Mouse (Mus musculus): ENCODE results near the gene Sall4.

Sall4 gene

GRCm38 (mm10) chr2:168767582-168767981, at the start of gene Sall4:
Sall4 (minus strand) TSS chr2:168767943.
- no peak for DNase-seq (ENCODE audit: low read depth)

GRCm38 (mm10) chr2:168813243-168813642, 45.5 kb upstream of the Sall4 start:
- DNase-seq (ENCODE audit: low read depth): no peak

- DNase-seq (ENCODE audit: low read depth): no peak
Observed at GRCm38 (mm10) chr2:168809895-168810294, 42.2 kb upstream of the Sall4 start.

DNA sequence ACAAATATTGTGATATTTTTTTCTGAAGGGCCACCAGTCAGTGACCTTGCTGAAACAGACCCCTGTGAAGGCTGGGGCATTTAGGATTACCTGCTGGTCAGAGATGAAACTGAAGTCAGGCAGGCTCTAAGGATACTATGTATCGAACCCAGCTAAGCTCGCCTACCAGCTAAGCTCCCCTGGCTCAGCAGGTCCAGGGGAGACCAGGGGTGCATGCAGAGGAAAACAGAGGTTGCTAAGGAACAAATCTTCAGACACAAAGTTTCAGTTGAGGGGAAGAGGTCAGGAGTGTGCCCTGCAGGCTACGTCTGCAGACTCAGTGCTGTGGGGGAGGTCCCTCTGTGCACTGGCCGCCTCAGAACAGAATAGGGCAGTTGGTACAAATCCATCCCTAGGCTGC, 39.9 kb upstream of the Sall4 start:
- DNase-seq (ENCODE audit: low read depth): no peak

DNA sequence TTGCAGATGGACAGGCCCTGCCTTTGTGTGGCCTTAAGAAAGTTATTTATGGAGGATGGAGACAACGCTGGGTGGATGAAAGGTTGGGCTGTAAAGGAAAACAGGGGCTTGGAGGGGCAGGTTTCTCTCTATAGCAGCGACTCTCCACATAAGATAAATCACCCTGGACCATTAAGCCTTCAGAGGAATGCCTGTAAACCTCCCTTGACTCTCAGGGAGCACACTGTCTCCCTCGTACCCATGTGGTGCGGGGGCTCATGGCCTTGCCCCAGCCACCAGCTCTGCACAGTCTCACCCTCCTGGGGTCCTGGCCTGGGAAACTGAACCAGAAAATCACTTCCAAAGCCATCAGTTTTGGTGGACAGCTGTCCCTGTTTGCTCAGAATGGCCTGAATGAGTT, 36.1 kb upstream of the Sall4 start:
- no peak for DNase-seq (ENCODE audit: low read depth)

DNA sequence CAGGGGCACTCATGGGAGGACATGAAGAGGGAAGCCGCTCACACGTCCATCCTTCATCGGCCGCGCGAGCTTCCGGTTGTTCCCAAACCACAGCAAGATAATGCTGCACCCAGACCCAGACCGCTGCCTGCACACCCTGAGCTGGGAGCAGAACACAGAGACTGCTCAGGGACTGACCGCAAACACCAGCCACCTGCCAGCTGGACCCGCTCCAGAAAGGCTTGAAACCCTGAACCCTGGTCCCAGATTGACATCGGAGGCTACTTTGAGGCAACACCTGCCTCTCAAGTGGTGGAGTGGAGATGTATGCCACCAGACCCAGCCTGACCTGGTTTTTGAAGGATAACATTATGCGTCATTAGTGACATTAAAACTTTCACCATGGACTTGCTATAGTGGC, 31.6 kb upstream of the Sall4 start:
- no peak for DNase-seq (ENCODE audit: low read depth)

GRCm38 (mm10) chr2:168798921-168799320, 31.2 kb upstream of the Sall4 start:
- no peak for DNase-seq (ENCODE audit: low read depth)

DNA sequence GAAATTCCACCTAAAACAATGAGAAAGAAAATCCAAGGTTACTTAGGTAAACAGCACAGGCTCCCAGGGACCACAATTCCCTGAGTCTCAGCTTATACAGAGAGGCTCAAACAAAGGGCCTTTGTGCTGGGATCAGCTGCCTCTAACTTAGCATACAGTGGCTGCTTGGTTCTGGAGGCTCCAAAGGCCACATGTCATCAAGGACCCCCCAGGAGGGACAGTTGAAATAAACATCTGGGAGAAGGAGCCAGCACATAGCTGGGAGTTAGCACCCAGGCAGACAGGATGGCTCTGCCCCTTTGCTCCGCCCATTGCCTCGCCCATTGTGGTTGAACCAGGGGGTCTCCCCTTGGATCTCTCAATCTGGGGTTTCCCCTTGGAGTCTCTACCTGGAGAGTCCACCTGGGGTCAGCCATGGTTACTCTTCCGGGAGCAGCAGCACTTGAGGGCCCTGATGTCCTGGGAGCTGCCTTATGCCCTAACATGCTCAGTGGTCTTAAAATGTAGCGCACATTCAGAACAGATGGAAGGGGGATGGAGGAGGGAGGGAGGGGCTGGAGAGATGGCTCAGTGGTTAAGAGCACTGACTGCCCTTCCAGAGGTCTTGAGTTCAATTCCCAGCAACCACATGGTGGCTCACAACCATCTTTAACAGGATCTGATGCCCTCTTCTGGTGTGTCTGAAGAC, 23.5 kb upstream of the Sall4 start:
- no peak for DNase-seq (ENCODE audit: low read depth)

DNA sequence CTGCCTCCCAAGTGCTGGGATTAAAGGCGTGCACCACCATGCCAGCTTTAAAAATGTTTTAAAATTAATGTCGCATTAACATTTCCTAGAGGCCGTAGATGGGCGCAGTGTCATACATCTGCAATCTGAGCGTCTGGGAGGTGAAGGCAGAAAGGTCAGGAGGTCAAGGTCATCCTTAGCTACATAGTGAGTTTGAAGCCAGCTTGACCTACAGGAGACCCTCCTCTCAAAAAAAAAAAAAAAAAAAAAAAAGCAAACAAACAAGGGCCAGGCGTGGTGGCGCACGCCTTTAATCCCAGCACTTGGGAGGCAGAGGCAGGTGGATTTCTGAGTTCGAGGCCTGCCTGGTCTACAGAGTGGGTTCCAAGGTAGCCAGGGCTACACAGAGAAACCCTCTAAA, 18.4 kb upstream of the Sall4 start:
- no peak for DNase-seq (ENCODE audit: low read depth)

DNA sequence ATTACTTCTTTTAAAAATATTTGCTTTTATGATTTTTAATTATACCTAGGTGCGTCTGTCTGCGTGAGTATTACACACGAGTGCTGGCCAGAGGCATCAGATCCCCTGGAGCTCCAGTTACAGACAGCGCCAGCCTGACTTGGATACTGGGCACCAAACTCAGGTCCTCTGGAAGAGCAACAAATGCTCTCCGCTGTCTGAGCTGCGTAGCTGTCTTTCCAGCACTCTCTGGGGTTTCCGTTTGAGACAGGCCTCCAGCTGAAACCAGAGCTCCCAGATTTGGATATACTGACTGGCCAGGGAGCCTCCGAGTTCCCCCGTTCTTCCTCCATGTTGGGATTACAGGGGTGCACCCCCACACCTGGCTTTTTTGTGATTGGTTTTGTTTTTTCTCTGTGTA, 12.9 kb upstream of the Sall4 start:
- no peak for DNase-seq (ENCODE audit: low read depth)

DNA sequence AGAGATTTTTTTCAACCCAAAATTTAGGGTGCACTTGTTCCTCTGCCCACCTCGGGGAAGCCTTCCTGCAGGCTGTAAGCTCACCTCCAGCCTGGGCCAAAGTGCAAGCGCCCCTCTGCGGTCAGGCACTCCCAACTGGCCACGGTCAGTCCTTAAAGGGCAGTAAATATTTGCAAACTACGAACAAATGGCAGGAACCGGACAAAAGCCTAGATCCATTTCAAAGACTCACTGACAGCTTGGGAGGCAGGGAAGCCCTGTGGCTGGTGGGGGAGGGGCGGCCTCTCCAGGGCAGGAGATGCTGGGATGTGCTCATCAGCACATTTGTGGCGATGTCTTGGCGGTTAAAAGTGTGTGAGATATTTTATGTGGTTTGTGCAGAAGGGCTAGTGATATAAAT, 12.3 kb upstream of the Sall4 start:
- DNase-seq (ENCODE audit: low read depth): no peak

DNA sequence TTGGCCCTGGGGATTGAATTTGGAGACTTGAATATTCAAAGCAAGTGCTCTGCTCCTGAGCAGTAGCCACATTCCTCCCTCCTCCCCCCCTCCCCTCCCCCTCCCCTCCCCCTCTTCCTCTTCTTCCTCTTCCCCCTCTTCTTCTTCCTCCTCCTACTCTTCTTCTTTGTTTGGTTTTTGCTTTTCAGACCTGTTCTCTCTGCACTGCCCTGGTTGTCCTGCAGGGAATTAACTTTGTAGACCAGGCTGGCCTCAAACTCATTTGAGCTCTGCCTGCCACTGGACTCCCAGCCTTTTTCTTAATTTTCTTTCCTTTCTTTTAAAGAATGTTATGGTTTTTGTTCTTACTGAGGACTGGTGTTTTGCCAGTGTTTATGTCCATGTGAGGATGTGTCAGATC, 9.7 kb upstream of the Sall4 start:
- DNase-seq (ENCODE audit: low read depth): no peak

GRCm38 (mm10) chr2:168776238-168776637, 8.5 kb upstream of the Sall4 start:
- no peak for DNase-seq (ENCODE audit: low read depth)

DNA sequence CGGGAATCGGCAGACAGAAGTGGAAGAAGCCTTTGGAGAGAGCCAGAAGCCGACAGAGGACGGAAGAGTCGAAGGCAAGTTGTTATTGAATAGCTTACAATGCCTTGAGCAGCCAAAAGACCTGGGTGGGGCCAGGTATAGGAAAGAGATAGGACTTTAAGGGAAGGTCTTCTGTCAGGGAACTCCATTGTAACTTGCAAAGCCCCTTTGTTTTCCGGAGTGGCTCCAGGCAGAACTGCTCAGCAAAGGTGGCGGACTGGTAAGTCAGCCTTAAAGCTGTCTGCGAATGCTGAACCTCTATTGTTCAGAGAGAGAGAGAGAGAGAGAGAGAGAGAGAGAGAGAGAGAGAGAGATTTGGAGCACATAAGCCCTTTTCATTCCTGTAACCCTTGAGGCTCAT, 1.5 kb upstream of the Sall4 start:
- DNase-seq (ENCODE audit: low read depth): no peak

- DNase-seq (ENCODE audit: low read depth): no peak
Observed at GRCm38 (mm10) chr2:168766538-168767361, 993 bp downstream of the Sall4 start.

GRCm38 (mm10) chr2:168765696-168766537, 1.8 kb downstream of the Sall4 start:
- no peak for DNase-seq (ENCODE audit: low read depth)

DNA sequence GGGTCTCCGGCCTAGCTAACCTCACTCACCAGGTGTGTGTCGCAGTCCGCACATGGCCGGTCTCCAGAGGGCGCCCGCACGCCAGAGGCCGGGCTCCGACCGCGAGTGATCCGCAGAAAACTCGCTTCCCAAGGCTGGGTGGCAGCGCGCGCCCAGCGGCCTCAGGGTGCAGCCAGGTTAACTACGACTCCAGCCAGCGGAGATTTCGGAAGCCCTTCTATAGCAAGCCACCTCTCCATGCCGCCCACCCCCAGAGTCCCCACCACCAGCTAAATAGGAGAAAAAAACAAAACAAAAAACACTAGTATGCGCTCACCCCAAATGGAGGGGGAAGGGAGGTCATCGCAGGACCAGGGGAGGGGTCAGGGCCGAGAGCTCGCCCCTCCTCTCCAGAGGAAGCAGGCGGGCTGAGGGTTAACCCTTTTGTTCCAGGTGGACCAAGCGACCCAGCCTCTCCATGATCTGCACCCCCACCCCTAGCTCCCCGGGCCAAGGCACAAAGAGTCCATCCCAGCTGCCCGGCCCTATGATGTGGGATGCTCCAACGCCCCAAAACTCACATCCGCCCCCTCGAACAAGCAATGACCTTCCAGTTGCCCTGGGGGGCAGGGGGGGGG, 2.6 kb downstream of the Sall4 start:
- no peak for DNase-seq (ENCODE audit: low read depth)

- no peak for DNase-seq (ENCODE audit: low read depth)
Observed at GRCm38 (mm10) chr2:168764460-168764867, 3.3 kb downstream of the Sall4 start.

GRCm38 (mm10) chr2:168763785-168764184, 4.0 kb downstream of the Sall4 start:
- DNase-seq (ENCODE audit: low read depth): no peak

DNA sequence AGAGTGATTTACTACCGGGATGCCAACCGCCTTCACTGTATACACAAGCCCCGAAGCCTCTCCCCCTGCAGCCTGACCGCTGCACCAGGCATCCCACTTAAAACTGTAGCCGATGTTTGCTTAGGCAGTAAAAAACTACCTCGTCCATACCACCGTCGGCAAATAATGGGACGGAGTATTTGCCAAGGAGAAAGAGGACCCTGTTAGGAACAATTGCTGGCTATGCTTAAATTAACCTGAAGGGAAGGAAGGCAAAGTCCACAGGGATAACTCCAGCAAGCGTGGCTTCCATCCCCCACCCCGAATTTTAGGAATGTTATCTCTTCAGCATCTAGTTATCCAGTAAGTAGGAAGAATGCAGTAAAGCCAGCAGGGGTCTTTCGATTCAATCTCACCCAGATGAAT, 5.3 kb downstream of the Sall4 start:
- no peak for DNase-seq (ENCODE audit: low read depth)

DNA sequence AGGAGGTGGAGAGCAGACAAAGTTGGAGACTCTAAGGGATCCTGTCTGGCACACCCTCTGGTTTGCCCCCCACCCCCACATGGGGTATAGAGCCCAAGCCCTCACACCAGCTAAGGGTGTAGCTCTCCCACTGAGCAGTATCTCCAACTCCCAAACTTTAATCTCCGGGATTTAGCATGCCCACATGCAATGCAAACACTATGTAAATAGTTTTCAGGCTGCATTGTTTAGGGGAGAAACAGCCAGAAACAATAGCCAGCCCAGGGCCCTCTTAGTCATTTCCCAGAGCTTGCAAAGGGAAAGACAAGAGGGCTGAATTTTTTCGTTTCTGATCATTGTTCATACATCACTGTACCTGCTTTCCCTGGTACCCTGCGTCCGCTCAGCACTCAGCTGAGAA, 5.8 kb downstream of the Sall4 start:
- DNase-seq (ENCODE audit: low read depth): no peak

- DNase-seq (ENCODE audit: low read depth): no peak
Observed at GRCm38 (mm10) chr2:168761141-168761540, 6.6 kb downstream of the Sall4 start.

All from NIH3T3 (cell line).